Mouse (Mus musculus) thymus, postnatal 14 days (tissue): ENCODE results near the gene Slc13a2.
A peak's percentile ranks its signal among the peaks of the same experiment; 100 is the strongest.

ENCODE experiments used
- DNase-seq: peaks from one replicate; pipeline ENCODE4 v3.0.0; 2021

Slc13a2 gene

GRCm38 (mm10) chr11:78431176-78431575, 9.2 kb upstream of the Slc13a2 start:
- DNase-seq: no peak

GRCm38 (mm10) chr11:78430195-78430878, 8.3 kb upstream of the Slc13a2 start:
- DNase-seq: no peak

- DNase-seq: no peak
These were observed 6.3 kb upstream of the Slc13a2 start for GRCm38 (mm10) chr11:78428309-78428708.

- DNase-seq: no peak
These were observed 5.6 kb upstream of the Slc13a2 start for GRCm38 (mm10) chr11:78427655-78428054.

- DNase-seq: no peak
These were observed 3.6 kb upstream of the Slc13a2 start for GRCm38 (mm10) chr11:78425572-78425971.

GRCm38 (mm10) chr11:78424352-78424751, 2.3 kb upstream of the Slc13a2 start:
- DNase-seq: no peak

- DNase-seq: no peak
These were observed 612 bp downstream of the Slc13a2 start for GRCm38 (mm10) chr11:78421201-78422009.

GRCm38 (mm10) chr11:78420263-78420889, 1.6 kb downstream of the Slc13a2 start:
- DNase-seq: no peak

- DNase-seq: no peak
These were observed 5.2 kb downstream of the Slc13a2 start for GRCm38 (mm10) chr11:78416854-78417253.

- DNase-seq: no peak
These were observed 9.2 kb downstream of the Slc13a2 start for GRCm38 (mm10) chr11:78412861-78413260.

- DNase-seq: no peak
These were observed 9.6 kb downstream of the Slc13a2 start for GRCm38 (mm10) chr11:78412324-78412850.

GRCm38 (mm10) chr11:78411606-78412323, 10.3 kb downstream of the Slc13a2 start:
- no peak for DNase-seq

- DNase-seq: no peak
These were observed 13.5 kb downstream of the Slc13a2 start for GRCm38 (mm10) chr11:78408256-78409240.

- no peak for DNase-seq
These were observed 20.0 kb downstream of the Slc13a2 start for GRCm38 (mm10) chr11:78402062-78402461.

GRCm38 (mm10) chr11:78401469-78401868, 20.5 kb downstream of the Slc13a2 start:
- DNase-seq: no peak

- no peak for DNase-seq
These were observed 21.1 kb downstream of the Slc13a2 start for GRCm38 (mm10) chr11:78400936-78401335.

- DNase-seq: peak; percentile 62
These were observed 22.3 kb downstream of the Slc13a2 start for GRCm38 (mm10) chr11:78399680-78400079.

- no peak for DNase-seq
These were observed 23.8 kb downstream of the Slc13a2 start for GRCm38 (mm10) chr11:78398212-78398611.

GRCm38 (mm10) chr11:78397397-78397796, 24.6 kb downstream of the Slc13a2 start:
- DNase-seq: peak; percentile 82

GRCm38 (mm10) chr11:78396950-78397349, 25.1 kb downstream of the Slc13a2 start:
- DNase-seq: no peak

- DNase-seq: no peak
These were observed 29.3 kb downstream of the Slc13a2 start for GRCm38 (mm10) chr11:78392728-78393127.
